Mouse (Mus musculus) bone marrow, adult 2 months (tissue): ENCODE measurements around the gene Lrr1.

Experiments used
- CTCF ChIP-seq: fragments of 200-500 bp; IDR thresholded peaks from 2 replicates; pipeline ENCODE4 v1.5.1; 2011; ENCODE audit warnings: low read length, control low read depth; ENCODE audit not compliant: control insufficient read depth, insufficient read depth
- POLR2A ChIP-seq: fragments of 200-500 bp; IDR thresholded peaks from 2 replicates; pipeline ENCODE4 v1.6.1; 2011; ENCODE audit warnings: low read depth, mild to moderate bottlenecking, control low read depth, low read length, borderline replicate concordance; ENCODE audit not compliant: control insufficient read depth

DNA sequence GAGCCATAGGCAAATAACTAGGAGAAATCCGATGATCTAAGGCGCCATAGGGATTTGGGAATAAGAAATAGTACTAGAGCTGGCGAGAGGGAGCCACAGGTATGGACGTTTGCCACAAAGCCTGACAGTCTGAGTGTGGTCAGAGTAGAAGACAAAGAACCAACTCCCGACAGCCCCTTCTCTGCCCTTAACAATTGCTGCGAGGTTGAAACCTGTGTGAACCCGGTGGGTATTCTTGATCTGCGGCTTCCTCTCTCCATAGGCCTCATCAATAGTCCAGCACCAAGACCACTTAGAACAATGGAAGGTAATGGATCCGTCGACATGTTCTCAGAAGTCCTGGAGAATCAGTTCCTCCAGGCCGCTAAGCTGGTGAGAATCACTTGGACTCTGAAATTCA lies 45.8 kb upstream of the Lrr1 start:
- TF ChIP-seq POLR2A (no peak), CTCF (no peak)
